Mouse (Mus musculus) inflammation-experienced regulatory T-cells, adult 16 weeks (primary cell): ENCODE measurements around the gene Kifap3. TPM values are rescaled to one million over a fixed set of nuclear protein-coding genes. Genes with fewer than 3 reads are reported as not detected.

ENCODE experiments used
- polyA plus RNA-seq: library from polyadenylated mRNA; unstranded; fragments of 100-300 nt; shearing (Covaris generic); gene quantifications from one replicate; pipeline ENCODE4 v1.2.1, GENCODE M21; 2017

Gene Kifap3
- 7.0 TPM for polyA plus RNA-seq

DNA sequence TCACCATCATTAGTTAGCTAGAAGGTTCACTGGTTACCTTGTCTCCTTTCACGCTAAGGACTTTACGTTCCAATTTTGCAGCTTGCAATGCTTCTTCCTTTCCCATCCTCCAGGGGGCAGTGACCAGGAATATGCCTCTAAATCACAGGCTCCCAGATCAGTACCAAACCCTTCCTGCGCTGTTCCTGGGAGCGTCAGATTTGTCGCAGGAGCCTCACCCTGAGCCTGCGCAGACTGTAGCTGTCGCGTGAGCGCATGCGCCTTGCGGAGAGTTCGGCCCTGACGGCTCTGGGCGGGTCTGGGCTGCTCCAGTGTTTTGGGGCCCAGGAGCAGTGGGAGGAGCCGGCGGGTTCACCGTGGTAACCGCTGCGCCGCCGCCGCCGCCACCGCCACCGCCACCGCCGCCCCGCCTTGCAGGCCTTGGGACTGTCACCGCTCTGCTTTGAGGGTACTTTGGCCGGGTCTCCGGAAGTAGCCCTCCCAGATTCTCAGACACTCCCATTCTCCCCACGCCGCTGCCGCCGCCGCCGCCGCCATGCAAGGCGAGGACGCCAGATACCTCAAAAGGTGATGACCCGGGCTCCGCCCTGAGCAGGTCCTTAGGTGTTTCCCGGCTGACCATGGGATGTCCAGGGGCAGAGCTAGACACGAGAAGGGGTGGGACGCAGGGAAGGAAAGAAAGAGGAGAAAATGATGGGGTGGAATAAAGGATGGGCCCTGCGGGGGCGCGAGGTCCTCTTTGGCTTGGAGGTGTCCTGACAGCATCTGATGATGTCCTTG is at the start of gene Kifap3:
TSS of gene Kifap3 (plus strand) at position 248 of the 780 bp plus-strand sequence.

DNA sequence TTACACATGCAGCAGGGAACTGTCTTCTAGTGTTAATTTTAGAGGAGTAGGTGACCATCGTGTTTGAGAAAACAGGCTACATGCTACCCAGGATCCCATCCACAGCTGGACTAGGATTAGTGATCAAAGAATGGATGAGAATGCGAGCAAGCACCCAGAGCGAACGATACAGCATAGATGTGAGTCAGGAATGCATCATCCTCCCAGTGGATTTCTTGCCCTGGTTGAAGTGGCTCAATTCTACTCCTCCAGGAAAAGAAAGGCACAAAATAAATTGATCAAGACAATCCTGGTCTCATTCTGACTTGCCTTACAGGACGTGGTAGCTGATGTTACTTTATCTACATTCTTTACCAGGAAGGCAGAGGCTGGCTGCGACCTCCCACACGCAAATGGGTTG is 149.5 kb downstream of the Kifap3 start, which contains the start of gene Scyl3:
TSS of gene Scyl3 (plus strand) at position 255 of the 400 bp plus-strand sequence.

Other genes starting within 250 kb of the Kifap3 start
- gene Mettl11b, start 54.4 kb upstream of the Kifap3 start, polyA plus RNA-seq: not detected
- gene Scyl3, start 149.5 kb downstream of the Kifap3 start, polyA plus RNA-seq: 46.9 TPM
- 4.3 TPM for gene BC055324, start 215.2 kb downstream of the Kifap3 start, polyA plus RNA-seq
- 25.6 TPM for gene Mettl18, start 215.3 kb downstream of the Kifap3 start, polyA plus RNA-seq